Mouse (Mus musculus) midbrain, embryonic 11.5 days (tissue): ENCODE measurements around the gene Cpeb4. TPM values are rescaled to one million over a fixed set of nuclear protein-coding genes. Genes with fewer than 3 reads are reported as not detected.

ENCODE experiments used
- ATAC-seq: fragments of 200-750 bp; cut with Nextera tagmentation; 2 replicates; pipeline ENCODE4 v1.8.0; 2017; ENCODE audit warnings: moderate TSS enrichment, moderate library complexity; ENCODE audit not compliant: low FRiP score
- DNase-seq: peaks from one replicate; pipeline ENCODE4 v3.0.0; 2015; ENCODE audit warnings: low spot score; ENCODE audit errors: missing footprints
- H3K27ac ChIP-seq: fragments of 300-500 bp; sonication (generic); 2 replicates; pipeline ENCODE4 v1.5.1; 2014; ENCODE audit warnings: low read depth, low read length
- H3K27me3 ChIP-seq: fragments of 300-500 bp; sonication (generic); 2 replicates; pipeline ENCODE4 v1.6.1; 2014; ENCODE audit warnings: mild to moderate bottlenecking, low read length, moderate library complexity, mixed read lengths; ENCODE audit not compliant: control insufficient read depth, insufficient read depth
- H3K36me3 ChIP-seq: fragments of 300-500 bp; sonication (generic); 2 replicates; pipeline ENCODE4 v1.6.1; 2014; ENCODE audit warnings: mild to moderate bottlenecking, low read length, moderate library complexity, mixed read lengths; ENCODE audit not compliant: control insufficient read depth, insufficient read depth
- H3K4me1 ChIP-seq: fragments of 300-500 bp; sonication (generic); 2 replicates; pipeline ENCODE4 v1.6.1; 2014; ENCODE audit warnings: low read length; ENCODE audit not compliant: control insufficient read depth, insufficient read depth
- H3K4me2 ChIP-seq: fragments of 300-500 bp; sonication (generic); 2 replicates; pipeline ENCODE4 v1.6.1; 2014; ENCODE audit warnings: mild to moderate bottlenecking, moderate library complexity
- H3K4me3 ChIP-seq: fragments of 300-500 bp; sonication (generic); 2 replicates; pipeline ENCODE4 v1.5.1; 2014; ENCODE audit warnings: low read depth, low read length
- H3K9ac ChIP-seq: fragments of 300-500 bp; sonication (generic); 2 replicates; pipeline ENCODE4 v1.6.1; 2014; ENCODE audit warnings: low read length
- H3K9me3 ChIP-seq: fragments of 300-500 bp; sonication (generic); 2 replicates; pipeline ENCODE4 v1.6.1; 2016; ENCODE audit warnings: low read length; ENCODE audit not compliant: control insufficient read depth
- WGBS: fragments of 180-500 bp; shearing (Covaris S2); extraction: QIAGEN DNeasy Blood & Tissue Kit; methylation state at CpG from one replicate; pipeline ENCODE4 v1.1.7; 2014; 5-methylcytosine and 5-hydroxymethylcytosine counted together
- polyA plus RNA-seq: library from polyadenylated mRNA; unstranded; fragments of >200 nt; fragmentation: Nextera tagmentation; extraction: Ambion mirVana; gene quantifications from 2 replicates; pipeline ENCODE4 v1.2.1, GENCODE M21; 2014

Gene Cpeb4
- polyA plus RNA-seq, 1 experiment from 2014 or later: 11.7 TPM

GRCm38 (mm10) chr11:31851702-31852560 lies 20.1 kb upstream of the Cpeb4 start:
- H3K36me3 ChIP-seq: no peaks in the 10 kb centered on the region
- peaks cover 1% of the 10 kb centered on the region for H3K4me1 ChIP-seq
- no peak overlapping the region for H3K4me2 ChIP-seq
- no peak overlapping the region for H3K9ac ChIP-seq
- H3K27me3 ChIP-seq: no peaks in the 10 kb centered on the region
- ATAC-seq (no peak), DNase-seq (peak; percentile 12)
- 76% methylated on average over 4 of the region's 4 CpGs for WGBS
- H3K9me3 ChIP-seq: no peaks in the 10 kb centered on the region
- no peak overlapping the region for H3K4me3 ChIP-seq
- H3K27ac ChIP-seq: no peak overlapping the region

- Histone ChIP-seq H3K4me2 (no peak overlapping the region), H3K36me3 (no peaks in the 10 kb centered on the region), H3K9me3 (no peaks in the 10 kb centered on the region), H3K27me3 (no peaks in the 10 kb centered on the region), H3K4me3 (no peak overlapping the region), H3K9ac (no peak overlapping the region), H3K27ac (no peak overlapping the region), H3K4me1 (no peaks in the 10 kb centered on the region)
- 82% methylated on average over 5 of the region's 5 CpGs for WGBS
- DNase-seq: peak; percentile 59
- ATAC-seq: no peak
Measured at GRCm38 (mm10) chr11:31854955-31855354, 17.1 kb upstream of the Cpeb4 start.

DNA sequence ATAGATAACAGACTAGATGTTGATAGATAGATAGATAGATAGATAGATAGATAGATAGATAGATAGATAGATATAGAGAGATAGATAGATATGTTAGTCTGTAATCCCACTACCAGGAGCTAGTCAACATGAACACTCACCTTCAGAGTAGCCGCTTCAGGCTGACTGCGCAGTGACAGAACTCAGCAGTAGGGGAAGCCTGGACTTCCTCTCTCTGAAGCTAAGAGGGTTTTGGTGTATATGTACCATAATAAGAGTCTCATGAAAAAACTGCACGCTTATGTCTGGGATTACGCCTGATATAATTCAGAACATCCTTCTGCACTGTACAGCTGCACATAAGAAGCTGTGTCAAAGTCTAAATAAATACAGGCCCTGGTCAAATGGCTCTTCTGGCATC lies 14.5 kb upstream of the Cpeb4 start:
- H3K27ac ChIP-seq: no peak overlapping the region
- H3K9ac ChIP-seq: no peak overlapping the region
- H3K27me3 ChIP-seq: no peaks in the 10 kb centered on the region
- ATAC-seq (no peak), DNase-seq (no peak)
- no peaks in the 10 kb centered on the region for H3K4me1 ChIP-seq
- H3K4me2 ChIP-seq: no peak overlapping the region
- 93% methylated on average over 4 of the region's 4 CpGs for WGBS
- no peaks in the 10 kb centered on the region for H3K36me3 ChIP-seq
- no peaks in the 10 kb centered on the region for H3K9me3 ChIP-seq
- no peak overlapping the region for H3K4me3 ChIP-seq

DNA sequence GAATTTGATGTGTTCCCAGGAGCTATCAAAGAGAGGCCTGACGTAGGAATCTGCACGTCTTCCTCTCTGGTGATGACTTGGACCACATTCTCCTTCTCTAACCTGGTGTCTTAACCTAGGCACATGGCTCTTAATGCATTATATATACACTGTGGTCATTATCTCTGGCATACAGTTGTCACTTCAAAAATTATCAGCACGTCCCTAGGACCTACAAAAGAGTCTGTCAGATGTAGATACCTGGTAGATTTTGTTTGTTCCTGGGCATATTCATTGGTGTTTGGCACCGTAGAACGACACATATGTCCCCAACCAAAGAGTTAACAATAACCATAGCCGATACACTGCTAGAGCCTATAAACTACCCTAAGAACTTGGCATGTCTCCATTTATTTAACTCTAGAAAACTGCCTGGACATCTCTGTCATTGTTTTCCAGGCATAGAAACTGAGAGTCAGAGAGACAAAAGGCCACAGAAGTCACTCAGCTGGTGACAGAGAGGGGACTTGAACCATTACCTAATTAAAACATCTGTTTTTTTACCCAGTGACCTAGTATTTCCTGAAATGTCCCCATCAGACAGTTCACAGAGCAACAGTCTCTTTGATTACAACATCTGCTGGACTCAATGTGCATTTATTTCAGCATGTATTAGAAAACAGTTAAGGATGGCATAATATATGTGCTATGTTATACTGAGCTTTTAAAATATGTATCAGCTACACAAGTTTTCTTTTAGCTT lies 10.7 kb upstream of the Cpeb4 start:
- H3K9ac ChIP-seq: no peak overlapping the region
- H3K4me1 ChIP-seq: no peaks in the 10 kb centered on the region
- no peaks in the 10 kb centered on the region for H3K9me3 ChIP-seq
- no peak overlapping the region for H3K4me2 ChIP-seq
- no peak overlapping the region for H3K4me3 ChIP-seq
- WGBS: 83% methylated on average over 6 of the region's 6 CpGs
- H3K36me3 ChIP-seq: no peaks in the 10 kb centered on the region
- H3K27me3 ChIP-seq: no peaks in the 10 kb centered on the region
- DNase-seq: peak; percentile 33
- no peak overlapping the region for H3K27ac ChIP-seq
- ATAC-seq: no peak

GRCm38 (mm10) chr11:31867976-31868375 lies 4.0 kb upstream of the Cpeb4 start:
- peaks cover 6% of the 10 kb centered on the region; the same call in 1 of the 2 replicates for H3K4me1 ChIP-seq
- no peaks in the 10 kb centered on the region for H3K27me3 ChIP-seq
- no peak overlapping the region for H3K4me3 ChIP-seq
- DNase-seq (no peak), ATAC-seq (no peak)
- no peak overlapping the region for H3K9ac ChIP-seq
- 76% methylated on average over 4 of the region's 4 CpGs for WGBS
- H3K36me3 ChIP-seq: no peaks in the 10 kb centered on the region
- H3K9me3 ChIP-seq: no peaks in the 10 kb centered on the region
- no peak overlapping the region for H3K4me2 ChIP-seq
- no peak overlapping the region for H3K27ac ChIP-seq

DNA sequence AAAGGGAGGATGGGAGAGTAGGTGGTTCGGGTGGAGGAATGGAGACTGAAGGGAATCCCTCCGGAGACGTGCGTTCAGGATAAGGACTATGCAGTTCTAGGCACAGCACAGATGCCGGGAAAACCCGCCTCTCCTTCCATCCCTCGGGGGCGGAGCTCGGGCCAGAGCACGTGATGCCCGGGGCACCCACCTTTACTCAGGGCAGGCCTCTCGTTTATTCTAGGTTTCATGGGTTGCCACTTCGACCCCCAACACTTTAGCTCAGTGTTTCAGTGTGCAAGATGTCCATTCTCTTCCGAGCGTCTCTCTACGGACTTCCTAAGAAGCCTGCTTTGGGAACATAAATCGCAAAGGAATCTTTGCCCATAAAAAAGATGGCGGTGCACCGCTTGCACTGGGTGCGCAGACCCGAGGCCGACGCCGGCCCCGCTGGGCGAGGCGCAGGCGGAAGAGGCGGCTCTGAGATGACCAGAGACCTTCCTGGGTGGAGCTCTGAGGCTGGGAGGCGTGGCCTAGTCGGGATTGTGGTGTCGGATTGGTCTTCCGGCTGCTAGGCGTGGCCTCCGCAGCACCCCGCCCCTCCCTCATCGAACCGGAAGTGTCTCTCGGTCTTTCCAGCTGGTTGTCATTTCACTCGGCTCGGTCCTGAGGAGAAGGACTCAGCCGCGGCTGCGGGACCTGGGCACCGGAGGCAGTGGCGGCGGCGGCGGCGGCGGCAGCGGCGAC lies 1.6 kb upstream of the Cpeb4 start:
- Histone ChIP-seq H3K9ac (peak overlapping the region; percentile 83), H3K27me3 (no peaks in the 10 kb centered on the region), H3K27ac (peak overlapping the region; percentile 78), H3K4me3 (peak overlapping the region; percentile 85), H3K36me3 (no peaks in the 10 kb centered on the region), H3K4me1 (peaks cover 6% of the 10 kb centered on the region; the same call in 1 of the 2 replicates), H3K9me3 (no peaks in the 10 kb centered on the region), H3K4me2 (peak overlapping the region; percentile 75)
- DNase-seq (peak; percentile 99), ATAC-seq (peak; percentile 100)
- WGBS: under 1% methylated on average over 53 of the region's 53 CpGs

- peak overlapping the region; percentile 85 for H3K4me3 ChIP-seq
- 0% methylated on average over 20 of the region's 21 CpGs for WGBS
- DNase-seq: peak; percentile 91
- H3K27me3 ChIP-seq: no peaks in the 10 kb centered on the region
- H3K4me1 ChIP-seq: peaks cover 6% of the 10 kb centered on the region; the same call in 1 of the 2 replicates
- peak; percentile 12 for ATAC-seq
- no peaks in the 10 kb centered on the region for H3K36me3 ChIP-seq
- H3K9ac ChIP-seq: peak overlapping the region; percentile 83
- H3K27ac ChIP-seq: peak overlapping the region; percentile 48; the same call in 1 of the 2 replicates
- no peaks in the 10 kb centered on the region for H3K9me3 ChIP-seq
- peak overlapping the region; percentile 75 for H3K4me2 ChIP-seq
Measured at GRCm38 (mm10) chr11:31871135-31871541, 873 bp upstream of the Cpeb4 start.

GRCm38 (mm10) chr11:31872546-31873261 lies 693 bp downstream of the Cpeb4 start:
- ATAC-seq (no peak), DNase-seq (no peak)
- Histone ChIP-seq H3K27ac (no peak overlapping the region), H3K4me2 (peak overlapping the region; percentile 36), H3K9ac (peak overlapping the region; percentile 47), H3K36me3 (no peaks in the 10 kb centered on the region), H3K4me3 (peak overlapping the region; percentile 28), H3K27me3 (no peaks in the 10 kb centered on the region), H3K9me3 (no peaks in the 10 kb centered on the region), H3K4me1 (peaks cover 6% of the 10 kb centered on the region; the same call in 1 of the 2 replicates)
- 64% methylated on average over 15 of the region's 15 CpGs for WGBS
